10 mouse cellular contexts compared by ENCODE assay signal in the genomic region with DNA sequence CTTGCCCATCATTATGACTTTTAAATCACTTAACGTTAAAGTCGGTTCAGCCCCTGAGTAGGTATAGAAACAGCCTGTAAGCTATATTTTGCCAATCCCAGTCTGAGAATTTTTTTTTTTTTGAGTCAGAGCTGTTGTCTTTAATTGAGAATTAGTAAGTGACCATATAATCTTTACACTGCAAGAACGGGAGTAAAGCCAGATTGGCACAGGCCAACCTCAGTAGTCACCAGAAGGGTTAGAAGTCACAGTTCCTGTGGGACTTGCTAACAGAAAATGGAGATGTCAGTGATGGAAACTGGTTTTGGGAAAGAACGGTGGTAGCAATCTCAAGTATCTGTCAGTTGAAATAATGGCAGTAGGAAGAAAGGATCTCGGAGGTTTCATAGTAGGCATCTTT. TPM values are rescaled to one million over a fixed set of nuclear protein-coding genes. Genes with fewer than 3 reads are reported as not detected.
DNase-seq lines count a peak whose midpoint lies in the region; ATAC-seq and TF ChIP-seq lines count a peak whose summit lies in the region.
"Had no signal": no experiment of that assay in that cellular context is flagged by ENCODE, and none has a peak within 500 bp of the region (broad histone marks: within the 10 kb centered on the region; RNA-seq: fewer than 3 reads in every experiment).

No protein-coding gene starts in this region.

- peak overlapping the region; percentile 78; the same call in 1 of the 2 replicates for H3K4me2 ChIP-seq in forebrain, embryonic 13.5 days
- H3K4me2 ChIP-seq in forebrain, embryonic 16.5 days (ENCODE audit: low read length), result no peak overlapping the region
- H3K4me2 ChIP-seq in stomach, embryonic 16.5 days (ENCODE audit: low read depth, low read length), result peak overlapping the region; percentile 90
- no peak overlapping the region for H3K4me2 ChIP-seq in stomach, postnatal 0 days (replicated peaks; ENCODE audit: low read depth)
- peak overlapping the region; percentile 67; the same call in 1 of the 2 replicates for H3K4me2 ChIP-seq in limb, embryonic 12.5 days

- WGBS in forebrain, embryonic 13.5 days, result 91% methylated on average over 5 of the region's 5 CpGs
- WGBS in forebrain, embryonic 16.5 days, result 90% methylated on average over 5 of the region's 5 CpGs
- 82% methylated on average over 5 of the region's 5 CpGs for WGBS in stomach, embryonic 16.5 days
- 81% methylated on average over 5 of the region's 5 CpGs for WGBS in stomach, postnatal 0 days
- 87% methylated on average over 5 of the region's 5 CpGs for WGBS in limb, embryonic 12.5 days

- H3K36me3 ChIP-seq in forebrain, embryonic 13.5 days (ENCODE audit: poor library complexity, severe bottlenecking), result no peaks in the 10 kb centered on the region
- no peaks in the 10 kb centered on the region for H3K36me3 ChIP-seq in forebrain, embryonic 16.5 days (ENCODE audit: control insufficient read depth, insufficient read depth)
- no peaks in the 10 kb centered on the region for H3K36me3 ChIP-seq in stomach, embryonic 16.5 days (ENCODE audit: control insufficient read depth, insufficient read depth, low read length)
- H3K36me3 ChIP-seq in stomach, postnatal 0 days (ENCODE audit: control insufficient read depth, insufficient read depth, low read length), result no peaks in the 10 kb centered on the region
- no peaks in the 10 kb centered on the region for H3K36me3 ChIP-seq in limb, embryonic 12.5 days

- H3K27ac ChIP-seq in forebrain, embryonic 13.5 days, result no peak overlapping the region
- H3K27ac ChIP-seq in forebrain, embryonic 16.5 days (ENCODE audit: low read length), result no peak overlapping the region
- no peak overlapping the region for H3K27ac ChIP-seq in stomach, embryonic 16.5 days (ENCODE audit: low read length)
- no peak overlapping the region for H3K27ac ChIP-seq in stomach, postnatal 0 days (replicated peaks)
- H3K27ac ChIP-seq in limb, embryonic 12.5 days, result no peak overlapping the region

- H3K9me3 ChIP-seq in forebrain, embryonic 13.5 days (replicated peaks), result no peaks in the 10 kb centered on the region
- no peaks in the 10 kb centered on the region for H3K9me3 ChIP-seq in forebrain, embryonic 16.5 days (ENCODE audit: control insufficient read depth, low read length)
- no peaks in the 10 kb centered on the region for H3K9me3 ChIP-seq in stomach, embryonic 16.5 days (replicated peaks; ENCODE audit: control insufficient read depth, low read length)
- H3K9me3 ChIP-seq in stomach, postnatal 0 days (ENCODE audit: control insufficient read depth, low read length), result no peaks in the 10 kb centered on the region
- no peaks in the 10 kb centered on the region for H3K9me3 ChIP-seq in limb, embryonic 12.5 days

- H3K9ac ChIP-seq in forebrain, embryonic 13.5 days, result no peak overlapping the region
- no peak overlapping the region for H3K9ac ChIP-seq in forebrain, embryonic 16.5 days (replicated peaks; ENCODE audit: low read depth, low read length)
- H3K9ac ChIP-seq in stomach, embryonic 16.5 days (ENCODE audit: low read length), result no peak overlapping the region
- H3K9ac ChIP-seq in stomach, postnatal 0 days (ENCODE audit: low read length), result no peak overlapping the region
- H3K9ac ChIP-seq in limb, embryonic 12.5 days (replicated peaks), result no peak overlapping the region

- no peaks in the 10 kb centered on the region for H3K27me3 ChIP-seq in forebrain, embryonic 13.5 days
- no peaks in the 10 kb centered on the region for H3K27me3 ChIP-seq in forebrain, embryonic 16.5 days (replicated peaks; ENCODE audit: control insufficient read depth, insufficient read depth, low read length)
- H3K27me3 ChIP-seq in stomach, embryonic 16.5 days (ENCODE audit: control insufficient read depth, insufficient read depth, low read length), result no peaks in the 10 kb centered on the region
- no peaks in the 10 kb centered on the region for H3K27me3 ChIP-seq in stomach, postnatal 0 days (ENCODE audit: control insufficient read depth, insufficient read depth, low read length)
- no peaks in the 10 kb centered on the region for H3K27me3 ChIP-seq in limb, embryonic 12.5 days

- peaks cover 17% of the 10 kb centered on the region for H3K4me1 ChIP-seq in forebrain, embryonic 13.5 days
- H3K4me1 ChIP-seq in forebrain, embryonic 16.5 days (replicated peaks; ENCODE audit: control insufficient read depth, insufficient read depth, low read length), result peaks cover 15% of the 10 kb centered on the region
- H3K4me1 ChIP-seq in stomach, embryonic 16.5 days (ENCODE audit: control insufficient read depth, insufficient read depth, low read length), result peaks cover 12% of the 10 kb centered on the region
- peaks cover 4% of the 10 kb centered on the region; the same call in 1 of the 2 replicates for H3K4me1 ChIP-seq in stomach, postnatal 0 days (replicated peaks; ENCODE audit: control insufficient read depth, insufficient read depth)
- peaks cover 19% of the 10 kb centered on the region for H3K4me1 ChIP-seq in limb, embryonic 12.5 days (replicated peaks)

- no peak for ATAC-seq in forebrain, embryonic 13.5 days
- ATAC-seq in forebrain, embryonic 16.5 days, result no peak
- ATAC-seq in stomach, embryonic 16.5 days (ENCODE audit: insufficient read depth, low FRiP score), result no peak
- no peak for ATAC-seq in stomach, postnatal 0 days (ENCODE audit: low FRiP score, low TSS enrichment)
- ATAC-seq in limb, embryonic 12.5 days (ENCODE audit: insufficient number of reproducible peaks, insufficient read depth, low FRiP score, low TSS enrichment, low read depth), result no peak

- no peak for DNase-seq in stomach, postnatal 0 days (ENCODE audit: low spot score)
- no peak for DNase-seq in adrenal gland, postnatal 10 days
- DNase-seq in right cerebral cortex, adult 18-20 months, result no peak
- DNase-seq in T-cell, adult 2 months (ENCODE audit: low spot score), result no peak
- DNase-seq: kidney, adult 8-10 months; lung, postnatal 14 days had no signal

- no peak for TF ChIP-seq CTCF in stomach, postnatal 0 days (IDR thresholded peaks at IDR 0.05; ENCODE audit: low read depth)

- no peak for TF ChIP-seq EP300 in stomach, postnatal 0 days (optimal IDR thresholded peaks at IDR 0.05)

- H3K4me3 ChIP-seq in forebrain, embryonic 13.5 days, result no peak overlapping the region
- H3K4me3 ChIP-seq in forebrain, embryonic 16.5 days (replicated peaks; ENCODE audit: low read length), result no peak overlapping the region
- no peak overlapping the region; the same call in 1 of the 2 replicates for H3K4me3 ChIP-seq in stomach, embryonic 16.5 days (replicated peaks; ENCODE audit: low read length)
- no peak overlapping the region for H3K4me3 ChIP-seq in stomach, postnatal 0 days (ENCODE audit: low read depth, low read length)
- peak overlapping the region; percentile 90; the same call in 1 of the 2 replicates for H3K4me3 ChIP-seq in limb, embryonic 12.5 days (replicated peaks)

RNA-seq across cellular contexts. Expression of gene Pgrmc2, which starts 1.6 kb away (rescaled TPM):
- 26.0 and 27.0 TPM in 2 replicates for polyA plus RNA-seq in forebrain, embryonic 13.5 days (2015; fragmentation: Nextera tagmentation; extraction: Ambion mirVana)
- polyA plus RNA-seq in forebrain, embryonic 16.5 days (2015; fragmentation: Nextera tagmentation; extraction: Ambion mirVana), result 29.1 and 31.6 TPM in 2 replicates
- polyA plus RNA-seq in stomach, embryonic 16.5 days (2015; fragmentation: Nextera tagmentation; extraction: Ambion mirVana), result 28.6 and 36.4 TPM in 2 replicates
- polyA plus RNA-seq in stomach, postnatal 0 days (2015; fragmentation: Nextera tagmentation; extraction: Ambion mirVana), result 31.2 and 32.5 TPM in 2 replicates
- 47.4 and 49.4 TPM in 2 replicates for polyA plus RNA-seq in limb, embryonic 12.5 days (2016; fragmentation: Nextera tagmentation; extraction: Ambion mirVana)
- total RNA-seq in adrenal gland, postnatal 10 days (2021), result 10 to 100 TPM; 43.6 to 45.7 TPM

Comparison
In these comparisons a context has a peak if more than half of its experiments do, and no peak if none do; other contexts are left out.
1. H3K4me2 ChIP-seq: peak in forebrain, embryonic 13.5 days (single experiment), stomach, embryonic 16.5 days (single experiment) and limb, embryonic 12.5 days (single experiment); none in forebrain, embryonic 16.5 days (single experiment) and stomach, postnatal 0 days (single experiment).